Mouse (Mus musculus) limb, embryonic 12.5 days (tissue): ENCODE results near the gene Aph1b. TPM values are rescaled to one million over a fixed set of nuclear protein-coding genes. Genes with fewer than 3 reads are reported as not detected.

Experiments
- polyA plus RNA-seq: library from polyadenylated mRNA; unstranded; fragments of >200 nt; fragmentation: Nextera tagmentation; extraction: Ambion mirVana; gene quantifications from 2 replicates; pipeline ENCODE4 v1.2.1, GENCODE M21; 2016

The Aph1b gene
- polyA plus RNA-seq, 1 experiment from 2014 or later = 14.4 TPM

Other genes with a start within 250 kb of the Aph1b start
- gene Usp3, start 202.3 kb downstream of the Aph1b start, polyA plus RNA-seq = 84.1 and 88.4 TPM in 2 replicates
- gene Car12, start 81.8 kb downstream of the Aph1b start, polyA plus RNA-seq = 10.4 and 12.1 TPM in 2 replicates
- 0.87 and 1.2 TPM in 2 replicates for gene Gm10647, start 1.5 kb upstream of the Aph1b start, polyA plus RNA-seq
- 1.1 and 2.4 TPM in 2 replicates for gene Aph1c, start 39.2 kb upstream of the Aph1b start, polyA plus RNA-seq
- gene Rab8b, start 124.2 kb upstream of the Aph1b start, polyA plus RNA-seq = 16.9 and 17.8 TPM in 2 replicates
- gene Rps27l, start 150.6 kb upstream of the Aph1b start, polyA plus RNA-seq = 723 and 758 TPM in 2 replicates
- 7.4 and 8.2 TPM in 2 replicates for gene Lactb, start 180.0 kb upstream of the Aph1b start, polyA plus RNA-seq